Mouse (Mus musculus) hindbrain, postnatal 0 days (tissue): Measurements from ENCODE around the gene Ctsg. TPM values are rescaled to one million over a fixed set of nuclear protein-coding genes. Genes with fewer than 3 reads are reported as not detected.
"Not testable (repeated sequence)": the region's sequence is repeated elsewhere in the genome, so short reads cannot be mapped to it uniquely, and the experiment has no call there.

Experiments used
- ATAC-seq: fragments of 200-750 bp; cut with Nextera tagmentation; 2 replicates; pipeline ENCODE4 v1.8.0; 2017; ENCODE audit warnings: mild to moderate bottlenecking, moderate TSS enrichment, moderate library complexity
- DNase-seq: peaks from one replicate; pipeline ENCODE4 v3.0.0-alpha.2; 2015; ENCODE audit warnings: low spot score
- H3K27ac ChIP-seq: fragments of 300-500 bp; sonication (generic); 2 replicates; pipeline ENCODE4 v1.5.1; 2014; ENCODE audit warnings: mild to moderate bottlenecking
- H3K27me3 ChIP-seq: fragments of 300-500 bp; sonication (generic); 2 replicates; pipeline ENCODE4 v1.6.1; 2014; ENCODE audit warnings: low read length, mixed read lengths; ENCODE audit not compliant: insufficient read depth
- H3K36me3 ChIP-seq: fragments of 300-500 bp; sonication (generic); 2 replicates; pipeline ENCODE4 v1.6.1; 2014; ENCODE audit warnings: low read length, mixed read lengths; ENCODE audit not compliant: insufficient read depth
- H3K4me1 ChIP-seq: fragments of 300-500 bp; sonication (generic); 2 replicates; pipeline ENCODE4 v1.6.1; 2014; ENCODE audit warnings: antibody characterized with exemption, low read length, mixed read lengths; ENCODE audit not compliant: insufficient read depth
- H3K4me2 ChIP-seq: fragments of 300-500 bp; sonication (generic); 2 replicates; pipeline ENCODE4 v1.6.1; 2014; ENCODE audit warnings: low read depth, mild to moderate bottlenecking, low read length, moderate library complexity, mixed read lengths
- H3K4me3 ChIP-seq: fragments of 300-500 bp; sonication (generic); 2 replicates; pipeline ENCODE4 v1.5.1; 2014; ENCODE audit warnings: low read length
- H3K9ac ChIP-seq: fragments of 300-500 bp; sonication (generic); replicated peaks from 2 replicates; pipeline ENCODE4 v1.6.1; 2014; ENCODE audit warnings: mild to moderate bottlenecking, low read length, moderate library complexity, mixed read lengths
- H3K9me3 ChIP-seq: fragments of 300-500 bp; sonication (generic); 2 replicates; pipeline ENCODE4 v1.6.1; 2016; ENCODE audit warnings: low read length, mixed read lengths
- CTCF ChIP-seq: IDR thresholded peaks from 2 replicates; pipeline ENCODE4 v1.5.1; 2016; ENCODE audit warnings: antibody characterized with exemption, control low read depth, low read depth
- WGBS: fragments of 180-500 bp; shearing (Covaris S2); extraction: QIAGEN DNeasy Blood & Tissue Kit; methylation state at CpG from one replicate; pipeline ENCODE4 v1.1.7; 2014; 5-methylcytosine and 5-hydroxymethylcytosine counted together
- polyA plus RNA-seq: library from polyadenylated mRNA; unstranded; fragments of >200 nt; fragmentation: Nextera tagmentation; extraction: Ambion mirVana; gene quantifications from 2 replicates; pipeline ENCODE4 v1.2.1, GENCODE M21; 2015
- total RNA-seq: library from RNA; depleted of rRNA; stranded (reverse); fragments of >200 nt; gene quantifications from 2 replicates; pipeline ENCODE4 v1.2.3, GENCODE M21; 2014; rRNA removed

Ctsg gene
- total RNA-seq (not detected in 2 replicates), polyA plus RNA-seq (not detected in 2 replicates)

- H3K27me3 ChIP-seq: no peaks in the 10 kb centered on the region
- H3K4me1 ChIP-seq: no peaks in the 10 kb centered on the region
- no peak within 1 kb of the TSS for H3K4me3 ChIP-seq
- H3K9ac ChIP-seq: no peak within 1 kb of the TSS
- TF ChIP-seq CTCF: no peak
- no peak within 1 kb of the TSS for H3K27ac ChIP-seq
- DNase-seq (no peak), ATAC-seq (no peak)
- H3K9me3 ChIP-seq: no peaks in the 10 kb centered on the region
- H3K4me2 ChIP-seq: no peak within 1 kb of the TSS
- H3K36me3 ChIP-seq: no peaks in the 10 kb centered on the region
- WGBS: 77% methylated on average over 10 of the region's 10 CpGs
Observed at GRCm38 (mm10) chr14:56102386-56102785, at the start of gene Ctsg. Ctsg (minus strand) TSS chr14:56102574.

GRCm38 (mm10) chr14:56133675-56134074 lies 31.3 kb upstream of the Ctsg start:
- not testable (repeated sequence) for H3K4me2 ChIP-seq, H3K27ac ChIP-seq, H3K9me3 ChIP-seq, H3K27me3 ChIP-seq, H3K36me3 ChIP-seq, H3K9ac ChIP-seq, H3K4me1 ChIP-seq, H3K4me3 ChIP-seq
- 74% methylated on average over 1 of the region's 1 CpGs for WGBS
- ATAC-seq: peak; percentile 64; the same call in 1 of the 2 replicates
- peak; percentile 9 for DNase-seq

- not testable (repeated sequence) for H3K27me3 ChIP-seq, H3K4me2 ChIP-seq, DNase-seq, H3K27ac ChIP-seq, H3K4me1 ChIP-seq, H3K9me3 ChIP-seq, ATAC-seq, H3K4me3 ChIP-seq, H3K36me3 ChIP-seq, H3K9ac ChIP-seq
- 82% methylated on average over 2 of the region's 2 CpGs for WGBS
Observed at GRCm38 (mm10) chr14:56132508-56132907, 30.1 kb upstream of the Ctsg start, which contains the start of gene Gzmd. Gzmd (minus strand) TSS chr14:56132608.

GRCm38 (mm10) chr14:56128341-56128740 lies 26.0 kb upstream of the Ctsg start:
- Histone ChIP-seq H3K4me3 (no peak overlapping the region), H3K4me1 (no peaks in the 10 kb centered on the region), H3K9ac (no peak overlapping the region), H3K36me3 (no peaks in the 10 kb centered on the region), H3K27ac (no peak overlapping the region), H3K4me2 (no peak overlapping the region), H3K9me3 (no peaks in the 10 kb centered on the region), H3K27me3 (no peaks in the 10 kb centered on the region)
- peak; percentile 15; the same call in 1 of the 2 replicates for TF ChIP-seq CTCF
- no peak for DNase-seq
- no peak for ATAC-seq
- 42% methylated on average over 3 of the region's 3 CpGs for WGBS

GRCm38 (mm10) chr14:56123516-56123915 lies 21.1 kb upstream of the Ctsg start:
- Histone ChIP-seq H3K9ac (no peak overlapping the region), H3K4me2 (no peak overlapping the region), H3K4me1 (no peaks in the 10 kb centered on the region), H3K27me3 (no peaks in the 10 kb centered on the region), H3K27ac (no peak overlapping the region), H3K9me3 (no peaks in the 10 kb centered on the region), H3K36me3 (no peaks in the 10 kb centered on the region), H3K4me3 (no peak overlapping the region)
- ATAC-seq (no peak), DNase-seq (no peak)
- TF ChIP-seq CTCF: no peak
- WGBS: 84% methylated on average over 3 of the region's 3 CpGs

- Histone ChIP-seq H3K4me3 (no peak within 1 kb of the TSS), H3K36me3 (no peaks in the 10 kb centered on the region), H3K9me3 (no peaks in the 10 kb centered on the region), H3K4me2 (no peak within 1 kb of the TSS), H3K27me3 (no peaks in the 10 kb centered on the region), H3K9ac (no peak within 1 kb of the TSS), H3K4me1 (no peaks in the 10 kb centered on the region), H3K27ac (no peak within 1 kb of the TSS)
- DNase-seq: no peak
- no peak for ATAC-seq
- no peak for TF ChIP-seq CTCF
Observed at GRCm38 (mm10) chr14:56120525-56120924, 18.2 kb upstream of the Ctsg start, which contains the start of gene Gzme. Gzme (minus strand) TSS chr14:56120625.

- H3K9me3 ChIP-seq, H3K4me2 ChIP-seq, H3K9ac ChIP-seq, H3K4me1 ChIP-seq, H3K4me3 ChIP-seq, ATAC-seq, H3K36me3 ChIP-seq, H3K27me3 ChIP-seq, DNase-seq, H3K27ac ChIP-seq: not testable (repeated sequence)
- 93% methylated on average over 33 of the region's 33 CpGs for WGBS
Observed at GRCm38 (mm10) chr14:56115531-56116310, 13.3 kb upstream of the Ctsg start.
